Mouse (Mus musculus) frontal cortex, postnatal 14 days (tissue): ENCODE data around the gene Olfr1040.
"Not testable (repeated sequence)": the region's sequence is repeated elsewhere in the genome, so short reads cannot be mapped to it uniquely, and the experiment has no call there.

Source experiments
- DNase-seq, 2 experiments: peaks; one replicate each; pipeline ENCODE4 v3.0.0; 2022; ENCODE audit warnings: low spot score in 2 of 2

Olfr1040 gene

GRCm38 (mm10) chr2:86146632-86147031 lies at the start of gene Olfr1040:
Olfr1040 (minus strand) TSS chr2:86146732.
- no peak for DNase-seq

DNA sequence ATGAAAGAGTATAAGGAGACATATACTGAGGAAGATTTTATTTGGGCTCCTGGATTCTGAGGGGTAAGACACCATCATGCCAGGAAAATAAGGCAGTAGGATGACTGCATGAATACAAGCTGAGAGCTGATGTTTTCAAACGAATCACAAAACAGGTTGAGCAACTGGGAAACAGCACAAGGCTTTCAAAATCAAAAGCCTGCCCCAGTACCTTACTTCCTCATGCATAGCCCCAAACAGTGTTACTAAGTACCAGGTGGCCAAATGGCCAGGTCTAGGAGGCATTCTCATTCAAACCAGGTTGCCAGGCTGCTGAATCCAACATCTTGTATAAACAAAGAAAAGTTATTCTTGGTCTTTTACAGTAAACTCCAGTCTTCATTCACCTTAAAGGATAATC lies 49.3 kb upstream of the Olfr1040 start:
- DNase-seq = no peak

GRCm38 (mm10) chr2:86185583-86185982 lies 39.1 kb upstream of the Olfr1040 start, which contains the start of gene Olfr52:
Olfr52 (minus strand) TSS chr2:86185683.
- DNase-seq = no peak

- DNase-seq = no peak
Observed at GRCm38 (mm10) chr2:86179950-86180349, 33.4 kb upstream of the Olfr1040 start.

DNA sequence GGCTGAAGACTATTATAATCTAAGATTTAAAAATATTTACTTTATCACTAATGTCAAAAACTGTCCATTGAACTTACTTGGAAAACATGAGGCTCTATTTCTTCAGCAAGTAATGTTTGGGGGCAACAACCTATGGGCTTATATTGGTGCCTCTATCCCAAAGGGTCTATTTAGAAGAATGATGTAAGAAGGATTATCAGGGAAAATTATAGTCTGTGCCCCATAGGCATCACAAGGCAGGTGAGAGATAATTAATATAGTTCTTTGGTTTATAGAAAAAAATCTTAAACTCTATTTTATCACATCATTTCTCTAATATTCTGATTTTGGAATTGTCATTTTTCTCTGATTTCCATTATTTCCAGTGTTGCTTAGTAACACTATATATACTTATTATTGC lies 31.2 kb upstream of the Olfr1040 start, which contains the start of gene Olfr1044:
Gene Olfr1044, minus strand, starts transcription at position 101 of the 400 bp plus-strand sequence.
- DNase-seq = no peak

- DNase-seq = not testable (repeated sequence)
Observed at GRCm38 (mm10) chr2:86175422-86175821, 28.9 kb upstream of the Olfr1040 start.

- no peak for DNase-seq
Observed at GRCm38 (mm10) chr2:86167422-86167821, 20.9 kb upstream of the Olfr1040 start, which contains the start of gene Olfr1043. Olfr1043 (minus strand) TSS chr2:86167522.

GRCm38 (mm10) chr2:86161738-86162137 lies 15.2 kb upstream of the Olfr1040 start, which contains the start of gene Olfr1042:
Olfr1042 (minus strand) TSS chr2:86161838.
- no peak for DNase-seq

DNA sequence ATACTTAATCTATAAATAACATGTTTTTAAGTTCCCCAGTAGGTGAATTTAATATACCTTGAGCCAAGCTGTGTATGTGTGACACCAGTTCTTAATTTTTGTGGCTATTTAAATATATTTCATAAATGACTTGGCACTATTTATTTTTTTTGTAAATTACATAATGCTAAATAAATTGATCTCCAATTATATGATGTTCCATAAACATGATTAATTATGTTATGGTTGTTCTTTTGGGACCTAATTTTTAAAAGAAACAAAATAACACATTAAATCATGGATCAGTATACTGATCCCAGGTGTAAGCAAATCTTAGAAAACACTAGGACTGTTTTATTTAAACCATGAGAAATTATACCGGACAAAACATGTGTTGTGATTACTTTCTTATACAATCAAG lies 10.7 kb downstream of the Olfr1040 start, which contains the start of gene Olfr1039:
Gene Olfr1039, minus strand, starts transcription at position 101 of the 400 bp plus-strand sequence.
- no peak for DNase-seq
